Mouse (Mus musculus) forebrain, embryonic 16.5 days (tissue): ENCODE data around the gene Filip1. TPM values are rescaled to one million over a fixed set of nuclear protein-coding genes. Genes with fewer than 3 reads are reported as not detected.

Experiments
- ATAC-seq: fragments of 200-750 bp; cut with Nextera tagmentation; 2 replicates; pipeline ENCODE4 v1.8.0; 2017; ENCODE audit warnings: mild to moderate bottlenecking, moderate library complexity
- H3K27ac ChIP-seq: fragments of 300-500 bp; sonication (generic); 2 replicates; pipeline ENCODE4 v1.5.1; 2014; ENCODE audit warnings: low read length, control low read depth
- H3K27me3 ChIP-seq: fragments of 300-500 bp; sonication (generic); replicated peaks from 2 replicates; pipeline ENCODE4 v1.6.1; 2014; ENCODE audit warnings: low read length; ENCODE audit not compliant: control insufficient read depth, insufficient read depth
- H3K36me3 ChIP-seq: fragments of 300-500 bp; sonication (generic); 2 replicates; pipeline ENCODE4 v1.6.1; 2014; ENCODE audit not compliant: control insufficient read depth, insufficient read depth
- H3K4me1 ChIP-seq: fragments of 300-500 bp; sonication (generic); replicated peaks from 2 replicates; pipeline ENCODE4 v1.6.1; 2014; ENCODE audit warnings: low read length; ENCODE audit not compliant: control insufficient read depth, insufficient read depth
- H3K4me2 ChIP-seq: fragments of 300-500 bp; sonication (generic); 2 replicates; pipeline ENCODE4 v1.6.1; 2014; ENCODE audit warnings: mild to moderate bottlenecking, low read length, control low read depth
- H3K4me3 ChIP-seq: fragments of 300-500 bp; sonication (generic); replicated peaks from 2 replicates; pipeline ENCODE4 v1.5.1; 2014; ENCODE audit warnings: mild to moderate bottlenecking, low read length, control low read depth
- H3K9ac ChIP-seq: fragments of 300-500 bp; sonication (generic); replicated peaks from 2 replicates; pipeline ENCODE4 v1.6.1; 2014; ENCODE audit warnings: low read depth, low read length, control low read depth
- H3K9me3 ChIP-seq: fragments of 300-500 bp; sonication (generic); 2 replicates; pipeline ENCODE4 v1.6.1; 2016; ENCODE audit warnings: low read length; ENCODE audit not compliant: control insufficient read depth
- WGBS: fragments of 180-500 bp; shearing (Covaris S2); extraction: QIAGEN DNeasy Blood & Tissue Kit; methylation state at CpG from one replicate; pipeline ENCODE4 v1.1.7; 2014; 5-methylcytosine and 5-hydroxymethylcytosine counted together
- polyA plus RNA-seq: library from polyadenylated mRNA; unstranded; fragments of >200 nt; fragmentation: Nextera tagmentation; extraction: Ambion mirVana; gene quantifications from 2 replicates; pipeline ENCODE4 v1.2.1, GENCODE M21; 2015

Filip1 gene
- polyA plus RNA-seq, 1 experiment from 2014 or later, result 3.0 TPM

DNA sequence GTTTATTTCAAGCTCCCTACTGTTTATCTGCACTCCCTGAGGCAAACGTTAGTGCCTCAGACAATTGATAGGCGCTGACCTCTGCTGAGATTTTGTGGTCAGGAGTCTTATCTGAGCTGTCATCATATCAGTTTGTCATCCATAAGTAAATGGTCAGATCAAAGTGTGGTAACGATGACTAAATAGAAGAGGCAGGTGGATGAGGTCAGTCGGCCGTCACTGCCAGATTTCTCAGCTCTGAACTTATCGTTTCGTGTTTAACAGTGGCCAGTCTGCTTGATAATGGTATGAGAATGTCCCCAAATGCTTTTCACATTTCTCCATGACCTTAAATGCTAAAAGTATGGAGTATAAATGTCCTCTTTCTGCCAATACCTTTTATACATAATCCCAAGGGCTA, 132.6 kb downstream of the Filip1 start:
- H3K4me1 ChIP-seq, result peaks cover 16% of the 10 kb centered on the region
- H3K4me2 ChIP-seq, result no peak overlapping the region
- no peak overlapping the region for H3K4me3 ChIP-seq
- WGBS, result 88% methylated on average over 7 of the region's 7 CpGs
- no peaks in the 10 kb centered on the region for H3K9me3 ChIP-seq
- ATAC-seq, result no peak
- H3K27me3 ChIP-seq, result no peaks in the 10 kb centered on the region
- H3K27ac ChIP-seq, result no peak overlapping the region
- no peaks in the 10 kb centered on the region for H3K36me3 ChIP-seq
- no peak overlapping the region for H3K9ac ChIP-seq

- H3K4me1 ChIP-seq, result peaks cover 16% of the 10 kb centered on the region
- no peak overlapping the region for H3K27ac ChIP-seq
- no peaks in the 10 kb centered on the region for H3K9me3 ChIP-seq
- no peaks in the 10 kb centered on the region for H3K36me3 ChIP-seq
- H3K9ac ChIP-seq, result peak overlapping the region; percentile 28; the same call in 1 of the 2 replicates
- peak overlapping the region; percentile 37 for H3K4me2 ChIP-seq
- 25% methylated on average over 20 of the region's 20 CpGs for WGBS
- H3K27me3 ChIP-seq, result no peaks in the 10 kb centered on the region
- no peak overlapping the region for H3K4me3 ChIP-seq
- peak; percentile 70 for ATAC-seq
Measured at GRCm38 (mm10) chr9:79875522-79876131, 137.0 kb downstream of the Filip1 start.

DNA sequence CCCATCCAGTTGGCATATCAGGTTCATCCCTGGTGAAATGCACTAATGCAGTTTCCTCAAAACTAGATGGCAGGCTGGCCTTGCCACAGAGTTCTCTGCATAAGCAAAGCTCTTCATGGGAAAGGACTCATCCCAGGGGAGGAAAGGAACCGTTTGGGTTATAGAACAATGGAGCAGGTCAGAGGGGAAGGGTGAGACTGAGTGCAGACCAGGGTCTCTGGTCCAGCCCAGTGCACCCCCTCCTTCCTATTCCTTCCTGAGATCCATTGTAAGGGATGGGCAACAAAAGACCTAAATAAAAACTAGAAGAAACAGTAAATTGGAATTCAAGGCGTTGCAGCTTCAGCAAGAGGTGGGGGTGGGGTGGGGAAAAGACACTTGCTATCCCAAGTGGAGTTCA, 140.1 kb downstream of the Filip1 start:
- no peak for ATAC-seq

DNA sequence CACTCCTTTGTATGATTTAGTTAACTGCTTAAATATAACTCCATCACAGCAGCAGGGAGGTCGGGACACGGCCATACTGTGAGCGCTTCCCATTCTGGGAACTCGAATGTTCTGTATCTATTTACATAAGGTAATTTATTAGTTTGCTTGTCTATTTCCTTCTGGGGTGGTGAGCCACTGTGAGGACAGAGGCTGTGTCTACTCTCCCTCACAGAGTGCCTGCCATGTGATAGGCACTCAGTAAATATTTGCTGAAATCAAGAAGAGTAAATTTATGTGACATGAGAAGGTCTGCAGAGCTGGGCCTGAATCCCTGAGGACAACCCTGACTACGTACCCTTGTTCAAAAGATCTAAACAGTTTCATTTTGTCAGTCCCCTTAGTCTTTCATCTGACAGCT, 143.1 kb downstream of the Filip1 start:
- 86% methylated on average over 5 of the region's 5 CpGs for WGBS
- Histone ChIP-seq H3K9me3 (no peaks in the 10 kb centered on the region), H3K9ac (no peak overlapping the region), H3K27ac (no peak overlapping the region), H3K36me3 (no peaks in the 10 kb centered on the region), H3K27me3 (no peaks in the 10 kb centered on the region), H3K4me3 (no peak overlapping the region), H3K4me2 (no peak overlapping the region), H3K4me1 (no peaks in the 10 kb centered on the region)
- no peak for ATAC-seq

More for the DNA sequence above, 140.1 kb downstream of the Filip1 start:
- peaks cover 16% of the 10 kb centered on the region for H3K4me1 ChIP-seq
- H3K27me3 ChIP-seq, result no peaks in the 10 kb centered on the region
- H3K4me3 ChIP-seq, result no peak overlapping the region
- WGBS, result 14% methylated on average over 2 of the region's 2 CpGs
- H3K27ac ChIP-seq, result no peak overlapping the region
- H3K36me3 ChIP-seq, result no peaks in the 10 kb centered on the region
- H3K9ac ChIP-seq, result no peak overlapping the region
- no peaks in the 10 kb centered on the region for H3K9me3 ChIP-seq
- no peak overlapping the region for H3K4me2 ChIP-seq

- Histone ChIP-seq H3K4me3 (no peak overlapping the region), H3K27ac (no peak overlapping the region), H3K9ac (no peak overlapping the region), H3K4me1 (no peaks in the 10 kb centered on the region), H3K9me3 (no peaks in the 10 kb centered on the region), H3K4me2 (no peak overlapping the region), H3K36me3 (no peaks in the 10 kb centered on the region), H3K27me3 (no peaks in the 10 kb centered on the region)
- 69% methylated on average over 7 of the region's 7 CpGs for WGBS
- no peak for ATAC-seq
Measured at GRCm38 (mm10) chr9:79865998-79866397, 146.7 kb downstream of the Filip1 start.

- Histone ChIP-seq H3K27me3 (no peaks in the 10 kb centered on the region), H3K4me3 (no peak overlapping the region), H3K36me3 (no peaks in the 10 kb centered on the region), H3K4me1 (no peaks in the 10 kb centered on the region), H3K27ac (no peak overlapping the region), H3K4me2 (no peak overlapping the region), H3K9me3 (no peaks in the 10 kb centered on the region), H3K9ac (no peak overlapping the region)
- WGBS, result 85% methylated on average over 6 of the region's 6 CpGs
- ATAC-seq, result no peak
Measured at GRCm38 (mm10) chr9:79862544-79862943, 150.1 kb downstream of the Filip1 start.

DNA sequence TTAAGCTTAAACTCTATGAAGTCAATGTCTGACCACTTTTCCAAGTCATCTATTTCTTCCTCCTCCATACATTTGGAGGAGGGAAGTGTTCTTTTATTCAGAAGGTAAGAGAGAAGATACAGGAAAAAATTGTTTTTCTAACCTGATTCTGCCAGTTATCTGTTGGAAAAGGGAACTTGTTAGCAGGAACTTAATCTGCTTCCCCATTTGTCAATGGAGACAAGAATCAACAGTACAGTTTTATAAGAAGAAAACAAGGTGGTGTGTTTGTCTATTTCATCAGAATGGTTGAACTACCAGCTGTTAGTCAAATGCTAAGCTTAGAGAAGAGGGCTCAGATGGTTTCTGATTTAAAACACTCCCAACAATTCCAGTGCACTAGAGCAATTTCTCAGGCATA, 165.6 kb downstream of the Filip1 start:
- H3K9ac ChIP-seq, result no peak overlapping the region
- H3K36me3 ChIP-seq, result no peaks in the 10 kb centered on the region
- H3K4me2 ChIP-seq, result no peak overlapping the region
- no peaks in the 10 kb centered on the region for H3K9me3 ChIP-seq
- H3K27ac ChIP-seq, result no peak overlapping the region
- no peaks in the 10 kb centered on the region for H3K4me1 ChIP-seq
- H3K4me3 ChIP-seq, result no peak overlapping the region
- ATAC-seq, result no peak
- no peaks in the 10 kb centered on the region for H3K27me3 ChIP-seq

DNA sequence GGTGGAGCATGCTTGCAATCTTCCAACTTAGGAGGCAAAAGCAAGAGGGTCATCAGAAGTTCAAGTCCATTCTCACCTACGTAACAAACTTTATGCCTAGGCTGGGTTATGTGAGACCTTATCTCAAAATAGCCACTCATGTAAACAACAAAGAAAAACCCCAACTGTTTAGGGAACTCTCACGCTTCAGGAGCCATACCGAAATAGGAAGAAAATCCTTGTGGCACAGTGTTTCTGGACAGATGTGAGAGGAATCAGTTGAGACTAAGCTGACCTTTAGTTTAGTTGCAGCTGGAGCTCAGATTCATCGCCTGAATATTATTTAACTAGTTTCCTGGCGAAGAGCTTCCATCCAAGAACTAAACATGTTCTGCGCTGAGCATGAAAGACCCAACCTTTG, 170.0 kb downstream of the Filip1 start:
- no peaks in the 10 kb centered on the region for H3K27me3 ChIP-seq
- no peak for ATAC-seq
- no peaks in the 10 kb centered on the region for H3K36me3 ChIP-seq
- no peak overlapping the region for H3K9ac ChIP-seq
- no peak overlapping the region for H3K4me3 ChIP-seq
- H3K4me2 ChIP-seq, result no peak overlapping the region
- WGBS, result 92% methylated on average over 6 of the region's 6 CpGs
- no peak overlapping the region for H3K27ac ChIP-seq
- H3K9me3 ChIP-seq, result no peaks in the 10 kb centered on the region
- H3K4me1 ChIP-seq, result no peaks in the 10 kb centered on the region

GRCm38 (mm10) chr9:79842028-79842427, 170.6 kb downstream of the Filip1 start:
- H3K9ac ChIP-seq, result no peak overlapping the region

GRCm38 (mm10) chr9:79831294-79831693, 181.4 kb downstream of the Filip1 start:
- Histone ChIP-seq H3K4me1 (peaks cover 10% of the 10 kb centered on the region), H3K36me3 (no peaks in the 10 kb centered on the region), H3K27ac (no peak overlapping the region), H3K4me2 (no peak overlapping the region), H3K27me3 (no peaks in the 10 kb centered on the region), H3K9me3 (no peaks in the 10 kb centered on the region), H3K4me3 (no peak overlapping the region), H3K9ac (no peak overlapping the region)
- peak; percentile 47; the same call in 1 of the 2 replicates for ATAC-seq
- 60% methylated on average over 1 of the region's 1 CpGs for WGBS

More at GRCm38 (mm10) chr9:79842028-79842427, 170.6 kb downstream of the Filip1 start:
- Histone ChIP-seq H3K4me1 (no peaks in the 10 kb centered on the region), H3K36me3 (no peaks in the 10 kb centered on the region), H3K4me2 (no peak overlapping the region), H3K27me3 (no peaks in the 10 kb centered on the region), H3K4me3 (no peak overlapping the region), H3K9me3 (no peaks in the 10 kb centered on the region), H3K27ac (no peak overlapping the region)
- no peak for ATAC-seq
